Mouse (Mus musculus): ENCODE results near the gene Gabrr1.
A peak's percentile ranks its signal among the peaks of the same experiment; 100 is the strongest.
"Not testable (repeated sequence)": the region's sequence is repeated elsewhere in the genome, so short reads cannot be mapped to it uniquely, and the experiment has no call there.

The Gabrr1 gene

GRCm38 (mm10) chr4:33132221-33132620, at the start of gene Gabrr1:
Gene Gabrr1, plus strand, starts transcription at chr4:33132521.
- no peak for DNase-seq (ENCODE audit: inconsistent ontology term)

- DNase-seq (ENCODE audit: inconsistent ontology term): no peak
Observed at GRCm38 (mm10) chr4:33099118-33099694, 33.1 kb upstream of the Gabrr1 start.

- no peak for DNase-seq (ENCODE audit: inconsistent ontology term)
Observed at GRCm38 (mm10) chr4:33109720-33110458, 22.4 kb upstream of the Gabrr1 start.

- DNase-seq (ENCODE audit: inconsistent ontology term): no peak
Observed at GRCm38 (mm10) chr4:33110845-33111244, 21.5 kb upstream of the Gabrr1 start.

- no peak for DNase-seq (ENCODE audit: inconsistent ontology term)
Observed at GRCm38 (mm10) chr4:33111358-33111757, 21.0 kb upstream of the Gabrr1 start.

- DNase-seq (ENCODE audit: inconsistent ontology term): not testable (repeated sequence)
Observed at GRCm38 (mm10) chr4:33112866-33113265, 19.5 kb upstream of the Gabrr1 start.

GRCm38 (mm10) chr4:33119118-33119517, 13.2 kb upstream of the Gabrr1 start:
- peak; percentile 34 for DNase-seq (ENCODE audit: inconsistent ontology term)

GRCm38 (mm10) chr4:33124493-33124892, 7.8 kb upstream of the Gabrr1 start:
- DNase-seq (ENCODE audit: inconsistent ontology term): no peak

- DNase-seq (ENCODE audit: inconsistent ontology term): peak; percentile 24
Observed at GRCm38 (mm10) chr4:33125409-33126084, 6.8 kb upstream of the Gabrr1 start.

- DNase-seq (ENCODE audit: inconsistent ontology term): no peak
Observed at GRCm38 (mm10) chr4:33146679-33147291, 14.5 kb downstream of the Gabrr1 start.

- DNase-seq (ENCODE audit: inconsistent ontology term): no peak
Observed at GRCm38 (mm10) chr4:33147825-33148224, 15.5 kb downstream of the Gabrr1 start.

GRCm38 (mm10) chr4:33149150-33149549, 16.8 kb downstream of the Gabrr1 start:
- no peak for DNase-seq (ENCODE audit: inconsistent ontology term)

- no peak for DNase-seq (ENCODE audit: inconsistent ontology term)
Observed at GRCm38 (mm10) chr4:33152087-33153038, 20.0 kb downstream of the Gabrr1 start.

- DNase-seq (ENCODE audit: inconsistent ontology term): no peak
Observed at GRCm38 (mm10) chr4:33183477-33183876, 51.2 kb downstream of the Gabrr1 start.

GRCm38 (mm10) chr4:33188164-33188563, 55.8 kb downstream of the Gabrr1 start:
- DNase-seq (ENCODE audit: inconsistent ontology term): no peak

GRCm38 (mm10) chr4:33188781-33189734, 56.7 kb downstream of the Gabrr1 start:
- DNase-seq (ENCODE audit: inconsistent ontology term): peak; percentile 94

GRCm38 (mm10) chr4:33189735-33190036, 57.4 kb downstream of the Gabrr1 start, which contains the start of gene Pm20d2:
Gene Pm20d2, minus strand, starts transcription at chr4:33189737.
- DNase-seq (ENCODE audit: inconsistent ontology term): no peak

- DNase-seq (ENCODE audit: inconsistent ontology term): no peak
Observed at GRCm38 (mm10) chr4:33198117-33198516, 65.8 kb downstream of the Gabrr1 start.

GRCm38 (mm10) chr4:33204682-33205081, 72.4 kb downstream of the Gabrr1 start:
- DNase-seq (ENCODE audit: inconsistent ontology term): peak; percentile 36

- no peak for DNase-seq (ENCODE audit: inconsistent ontology term)
Observed at GRCm38 (mm10) chr4:33207551-33207950, 75.2 kb downstream of the Gabrr1 start.

Measured in Muller cell, postnatal 12 days (primary cell).